14 mouse cellular contexts compared by ENCODE assay signal in the genomic region with DNA sequence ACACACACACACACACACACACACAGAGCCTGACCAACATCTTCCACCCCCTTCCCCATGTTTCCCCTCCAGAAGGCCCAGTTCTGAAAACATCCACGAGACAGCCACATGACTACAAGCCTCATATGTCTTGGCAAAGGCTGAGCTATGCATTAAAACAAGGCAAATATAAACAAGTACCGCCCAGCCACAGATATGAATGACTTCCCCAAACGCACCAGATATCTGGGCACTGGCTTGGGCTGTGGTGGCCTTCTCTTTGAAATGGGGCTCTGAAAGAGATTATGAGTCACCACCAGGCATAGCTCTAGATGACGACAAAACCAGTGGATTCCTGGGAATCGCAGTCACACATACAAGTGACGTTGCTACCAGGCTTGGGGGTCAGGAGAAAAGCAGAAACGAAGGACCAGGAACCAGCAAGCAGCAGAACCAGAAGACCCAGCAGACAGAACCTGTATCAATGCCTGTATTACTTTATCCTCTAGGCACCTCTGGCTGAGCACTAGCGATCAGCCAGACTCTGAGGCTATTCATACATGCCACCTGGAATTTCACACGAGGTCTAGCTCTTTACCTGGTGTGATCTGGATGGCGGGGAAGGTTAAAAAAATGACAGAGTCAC. TPM values are rescaled to one million over a fixed set of nuclear protein-coding genes. Genes with fewer than 3 reads are reported as not detected.
A peak's percentile ranks its signal among the peaks of the same experiment; 100 is the strongest.
DNase-seq lines count a peak whose midpoint lies in the region; ATAC-seq and TF ChIP-seq lines count a peak whose summit lies in the region.
"Had no signal": no experiment of that assay in that cellular context is flagged by ENCODE, and none has a peak within 500 bp of the region (broad histone marks: within the 10 kb centered on the region; RNA-seq: fewer than 3 reads in every experiment).

No protein-coding gene starts in this region.

- 0 out of 2 replicates have a peak, but pooled peaks cover 2% of the 10 kb centered on the region for H3K4me1 ChIP-seq in lung, postnatal 0 days (ENCODE audit: insufficient read depth, low read depth, low read length)
- peaks cover 67% of the 10 kb centered on the region for H3K4me1 ChIP-seq in liver, embryonic 16.5 days (ENCODE audit: control insufficient read depth, low read depth, low read length)
- H3K4me1 ChIP-seq: midbrain, embryonic 12.5 days; neural tube, embryonic 15.5 days had no signal

- TF ChIP-seq EP300 in lung, postnatal 0 days (IDR thresholded peaks at IDR 0.05) = no peak

- H3K4me3 ChIP-seq in lung, postnatal 0 days (ENCODE audit: low read depth, low read length) = no peak overlapping the region
- H3K4me3 ChIP-seq in liver, embryonic 16.5 days (ENCODE audit: low read depth, low read length) = no peak overlapping the region
- H3K4me3 ChIP-seq in layer of hippocampus, adult 2 months = no peak overlapping the region
- H3K4me3 ChIP-seq: midbrain, embryonic 12.5 days; neural tube, embryonic 15.5 days had no signal

- no peak overlapping the region for H3K4me2 ChIP-seq in lung, postnatal 0 days (replicated peaks; ENCODE audit: low read depth, low read length)
- H3K4me2 ChIP-seq in liver, embryonic 16.5 days (ENCODE audit: low read depth, low read length) = peak overlapping the region; percentile 2; the same call in 1 of the 2 replicates
- H3K4me2 ChIP-seq: midbrain, embryonic 12.5 days; neural tube, embryonic 15.5 days had no signal

- H3K9ac ChIP-seq in lung, postnatal 0 days (replicated peaks; ENCODE audit: low read depth) = no peak overlapping the region
- 0 out of 2 replicates have a peak overlapping the region, but pooled peaks have one; percentile 12 for H3K9ac ChIP-seq in liver, embryonic 16.5 days (ENCODE audit: low read depth, low read length)
- H3K9ac ChIP-seq: midbrain, embryonic 12.5 days; neural tube, embryonic 15.5 days had no signal

- 55% methylated on average over 10 of the region's 10 CpGs for WGBS in lung, postnatal 0 days
- 43% methylated on average over 10 of the region's 10 CpGs for WGBS in liver, embryonic 16.5 days (ENCODE audit: insufficient replicate concordance)

- peak; percentile 51 for ATAC-seq in lung, postnatal 0 days
- ATAC-seq in liver, embryonic 16.5 days (ENCODE audit: low read depth) = peak; percentile 9; the same call in 1 of the 2 replicates

- no peak overlapping the region for H3K27ac ChIP-seq in lung, postnatal 0 days (ENCODE audit: low read length)
- peak overlapping the region; percentile 80 for H3K27ac ChIP-seq in liver, embryonic 16.5 days (ENCODE audit: low read length)
- H3K27ac ChIP-seq in layer of hippocampus, adult 2 months = no peak overlapping the region
- H3K27ac ChIP-seq: midbrain, embryonic 12.5 days; neural tube, embryonic 15.5 days had no signal

- H3K9me3 ChIP-seq in lung, postnatal 0 days (ENCODE audit: low read length) = no peaks in the 10 kb centered on the region
- no peaks in the 10 kb centered on the region for H3K9me3 ChIP-seq in liver, embryonic 16.5 days (replicated peaks; ENCODE audit: control insufficient read depth, low read length)
- H3K9me3 ChIP-seq: midbrain, embryonic 12.5 days; neural tube, embryonic 15.5 days had no signal

- no peaks in the 10 kb centered on the region for H3K27me3 ChIP-seq in lung, postnatal 0 days (replicated peaks; ENCODE audit: insufficient read depth, low read length)
- no peaks in the 10 kb centered on the region for H3K27me3 ChIP-seq in liver, embryonic 16.5 days (ENCODE audit: control insufficient read depth, insufficient read depth, low read depth, low read length)
- H3K27me3 ChIP-seq: midbrain, embryonic 12.5 days; neural tube, embryonic 15.5 days had no signal

- intact Hi-C loops in left cerebral cortex, postnatal 25 days (cut with DNase I) = no loop called here

- no peak for TF ChIP-seq CTCF in lung, postnatal 0 days (IDR thresholded peaks at IDR 0.05)
- TF ChIP-seq CTCF in layer of hippocampus, adult 2 months (conservative IDR thresholded peaks at IDR 0.05) = no peak

- peak; percentile 61 for DNase-seq in lung, postnatal 0 days (ENCODE audit: low spot score)
- no peak for DNase-seq in lung, postnatal 14 days
- DNase-seq in c-Kit-positive CD71-negative TER-119-negative erythroid progenitor cells, embryonic 14.5 days (ENCODE audit: low read depth) = peak; percentile 54
- DNase-seq in layer of hippocampus, adult 2 months (ENCODE audit: low spot score in 2 of 2) = no peak
- DNase-seq in left cerebral cortex, adult 18-20 months (ENCODE audit: low spot score in 2 of 2) = no peak
- DNase-seq in left cerebral cortex, postnatal 25 days (ENCODE audit: low spot score in 2 of 2) = no peak
- DNase-seq: cerebellum, adult 11-12 months; heart, postnatal 4 days; kidney, adult 2 months; right cerebral cortex, postnatal 25 days; thymus, adult 18-20 months had no signal

- H3K36me3 ChIP-seq in lung, postnatal 0 days (ENCODE audit: insufficient read depth, low read length) = no peaks in the 10 kb centered on the region
- peaks cover 14% of the 10 kb centered on the region for H3K36me3 ChIP-seq in liver, embryonic 16.5 days (ENCODE audit: control insufficient read depth, insufficient read depth)

RNA-seq across cellular contexts. Expression of a gene that starts 35.2 kb away (rescaled TPM):
- 9.5 and 11.0 TPM in 2 replicates for polyA plus RNA-seq in lung, postnatal 0 days (2015; fragmentation: Nextera tagmentation; extraction: Ambion mirVana)
- polyA plus RNA-seq in liver, embryonic 16.5 days (2015; fragmentation: Nextera tagmentation; extraction: Ambion mirVana) = 8.0 and 8.3 TPM in 2 replicates
- 1 to 10 TPM; 9.5 to 9.7 TPM for total RNA-seq in layer of hippocampus, adult 2 months (2021)
- total RNA-seq in left cerebral cortex, adult 18-20 months (2021) = 10 to 100 TPM; 14.2 to 15.6 TPM
- total RNA-seq in left cerebral cortex, postnatal 25 days (2021) = 10 to 100 TPM in 1 of 2 experiments, 1 to 10 TPM in 1; 8.9 to 11.6 TPM

Comparison
In these comparisons a context has a peak if more than half of its experiments do, and no peak if none do; other contexts are left out.
1. DNase-seq: peak in lung, postnatal 0 days (single experiment) and c-Kit-positive CD71-negative TER-119-negative erythroid progenitor cells, embryonic 14.5 days (single experiment); none in lung, postnatal 14 days (single experiment), layer of hippocampus, adult 2 months (0 of 2), left cerebral cortex, adult 18-20 months (0 of 2) and left cerebral cortex, postnatal 25 days (0 of 2).